Mouse (Mus musculus) lung, postnatal 14 days (tissue): ENCODE results near the gene Fxr2.
"Not testable (repeated sequence)": the region's sequence is repeated elsewhere in the genome, so short reads cannot be mapped to it uniquely, and the experiment has no call there.

Experiments used
- DNase-seq: peaks from one replicate; pipeline ENCODE4 v3.0.0; 2021

Fxr2 gene

DNA sequence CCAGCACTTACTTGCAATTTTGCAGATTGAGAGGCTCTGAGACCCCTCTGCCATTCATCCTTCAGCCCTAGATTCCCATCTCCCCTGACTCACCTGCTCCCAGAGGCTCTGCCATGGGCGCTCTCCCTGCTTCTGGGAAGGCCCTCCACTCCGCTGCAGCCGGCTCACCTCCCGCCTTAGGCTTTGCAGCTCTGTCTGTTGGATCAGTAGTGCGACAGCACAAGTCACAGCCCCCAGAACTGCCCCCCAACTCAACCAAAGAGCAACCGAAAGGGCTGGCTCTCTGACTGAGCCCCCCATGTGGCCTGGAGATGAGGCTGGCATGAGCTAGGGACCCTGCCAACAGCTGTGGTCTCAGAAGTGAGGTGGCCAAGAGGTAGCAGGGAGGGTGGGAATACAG, 52.1 kb downstream of the Fxr2 start:
- DNase-seq: no peak

DNA sequence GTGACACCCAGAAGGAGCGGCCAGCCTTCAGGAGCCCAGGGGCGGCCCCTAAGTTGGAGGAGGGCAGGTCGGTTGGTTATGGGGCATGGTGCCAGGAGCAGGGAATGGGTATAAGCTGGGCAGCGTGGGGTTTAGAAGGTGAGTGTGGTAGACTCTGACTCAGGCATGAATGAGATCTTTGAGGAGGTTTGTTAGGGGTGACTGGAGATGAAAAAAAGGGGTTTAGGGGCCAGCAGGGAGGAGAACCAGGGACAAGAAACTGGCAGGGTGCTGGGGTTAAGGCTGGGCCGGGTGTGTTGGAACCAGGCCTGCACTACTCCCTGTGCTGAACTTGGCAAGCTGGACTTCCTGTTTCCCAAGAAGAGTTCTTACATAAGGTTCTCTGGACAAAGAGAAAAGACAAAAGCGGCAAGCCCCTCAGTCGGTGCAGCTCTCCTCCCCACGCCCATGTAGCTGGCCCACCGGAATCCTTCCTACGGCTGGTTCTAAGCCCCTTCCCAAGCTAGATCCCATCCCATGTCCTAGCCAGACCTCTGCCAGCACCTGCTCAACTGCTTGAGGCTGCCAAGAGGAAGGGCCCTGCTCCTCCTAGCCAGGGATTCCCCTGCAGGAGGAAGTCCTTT, 52.8 kb downstream of the Fxr2 start, which contains the start of gene Tnfsf13:
Gene Tnfsf13, minus strand, starts transcription at position 259 of the 623 bp plus-strand sequence.
- DNase-seq: peak; percentile 86

DNA sequence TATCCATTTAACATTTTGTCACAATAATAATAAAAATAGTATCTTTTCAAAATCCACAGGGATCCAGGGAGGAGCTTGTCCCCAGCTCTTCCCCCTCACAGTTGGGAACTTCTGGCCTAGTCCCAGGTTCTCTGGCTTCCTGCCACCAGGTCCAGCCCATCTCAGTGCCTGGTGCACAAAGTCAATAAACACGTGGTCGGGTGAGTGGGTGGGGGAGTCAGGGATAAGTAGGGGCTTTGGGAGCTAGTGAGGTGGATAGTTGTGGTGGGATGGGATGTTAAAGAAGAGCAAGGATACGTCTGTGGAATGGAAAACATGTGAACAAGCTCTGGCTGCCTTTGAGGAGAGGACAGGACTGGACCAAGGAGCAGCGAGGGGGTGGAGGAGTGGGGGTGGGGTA, 53.6 kb downstream of the Fxr2 start:
- DNase-seq: peak; percentile 92

DNA sequence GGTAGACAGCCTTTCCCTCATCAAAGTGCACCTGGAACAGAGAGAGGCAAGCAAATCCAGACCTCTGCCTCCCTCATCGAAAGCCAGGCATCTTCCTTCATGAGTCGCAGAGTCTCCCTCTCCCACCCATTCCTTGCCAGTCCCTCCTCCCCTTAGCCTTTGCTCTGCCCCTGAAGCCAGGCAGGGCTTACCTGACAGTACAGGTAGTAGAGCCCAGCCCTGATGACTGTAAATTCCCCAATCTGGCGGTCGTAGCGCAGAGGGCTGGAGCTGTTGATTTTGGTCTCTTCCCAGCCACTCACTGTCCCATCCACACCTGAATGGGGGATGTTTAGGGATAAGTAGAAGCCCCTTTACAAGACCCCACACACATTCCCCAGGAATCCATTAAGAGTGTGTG, 54.3 kb downstream of the Fxr2 start:
- no peak for DNase-seq

DNA sequence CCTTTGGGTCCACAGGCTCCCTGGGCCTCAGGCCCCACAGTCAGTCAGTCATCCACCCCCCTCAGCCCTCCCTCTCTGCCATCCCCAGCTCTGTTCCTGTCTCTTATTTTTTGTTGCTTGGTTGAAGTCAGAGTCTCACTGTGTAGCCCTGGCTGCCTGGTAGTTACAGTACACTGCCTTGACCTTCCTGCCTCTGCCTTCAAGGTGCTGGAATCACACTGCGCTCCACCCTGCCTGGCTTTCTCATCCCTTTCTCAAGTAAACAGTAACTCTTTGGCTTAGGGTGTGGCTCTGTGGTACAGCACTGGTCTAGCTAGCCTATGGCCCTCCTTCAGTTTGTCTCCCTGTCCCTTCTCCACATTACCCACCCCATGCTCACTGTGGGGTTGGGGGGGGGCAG, 57.1 kb downstream of the Fxr2 start:
- DNase-seq: no peak

DNA sequence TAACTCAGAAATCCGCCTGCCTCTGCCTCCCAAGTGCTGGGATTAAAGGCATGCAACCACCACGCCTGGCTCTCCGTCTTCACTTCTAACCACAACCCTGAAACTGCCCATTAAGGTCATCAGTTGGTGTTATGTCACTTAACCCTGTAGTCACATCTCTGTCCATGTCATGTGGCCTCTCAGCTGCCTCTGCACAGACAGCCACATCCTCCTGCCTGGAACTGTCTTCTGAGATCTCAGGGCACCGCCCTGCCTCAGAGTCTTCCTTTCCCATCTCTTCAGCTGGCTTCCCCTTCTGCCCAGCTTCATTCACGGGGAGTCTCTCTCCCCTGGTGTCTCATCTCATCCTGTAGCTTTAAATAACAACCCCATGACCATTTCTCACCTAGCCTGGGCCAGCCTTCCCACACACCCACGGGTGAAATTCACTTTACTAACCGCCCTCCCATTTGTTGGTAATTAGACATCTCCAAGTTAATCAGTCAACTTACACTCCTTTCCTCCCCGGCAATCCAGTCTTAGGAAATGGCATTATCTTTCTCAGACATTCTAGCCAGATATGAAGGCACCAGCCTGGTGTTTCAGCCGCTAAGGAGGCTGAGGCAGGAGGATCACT, 59.5 kb downstream of the Fxr2 start:
- DNase-seq: no peak

DNA sequence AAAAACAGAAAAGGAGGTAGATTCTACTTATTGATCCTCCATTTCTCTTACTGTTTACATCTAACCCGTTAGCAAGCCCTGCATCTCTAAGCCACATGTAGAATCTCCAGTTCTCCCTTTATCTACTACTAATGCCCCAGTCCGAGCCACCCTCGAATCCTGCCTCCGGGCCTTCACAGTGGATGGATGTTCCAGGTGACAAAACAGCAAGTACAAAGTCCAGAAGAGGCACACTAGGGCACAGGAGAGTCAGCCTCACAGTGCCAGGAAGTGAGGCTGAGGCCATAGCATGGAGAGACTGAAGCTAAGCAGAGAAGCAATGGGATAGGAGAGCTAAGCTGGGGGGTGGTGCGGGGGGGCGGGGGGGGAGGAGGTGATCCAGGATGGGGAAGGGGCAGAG, 60.1 kb downstream of the Fxr2 start:
- no peak for DNase-seq

DNA sequence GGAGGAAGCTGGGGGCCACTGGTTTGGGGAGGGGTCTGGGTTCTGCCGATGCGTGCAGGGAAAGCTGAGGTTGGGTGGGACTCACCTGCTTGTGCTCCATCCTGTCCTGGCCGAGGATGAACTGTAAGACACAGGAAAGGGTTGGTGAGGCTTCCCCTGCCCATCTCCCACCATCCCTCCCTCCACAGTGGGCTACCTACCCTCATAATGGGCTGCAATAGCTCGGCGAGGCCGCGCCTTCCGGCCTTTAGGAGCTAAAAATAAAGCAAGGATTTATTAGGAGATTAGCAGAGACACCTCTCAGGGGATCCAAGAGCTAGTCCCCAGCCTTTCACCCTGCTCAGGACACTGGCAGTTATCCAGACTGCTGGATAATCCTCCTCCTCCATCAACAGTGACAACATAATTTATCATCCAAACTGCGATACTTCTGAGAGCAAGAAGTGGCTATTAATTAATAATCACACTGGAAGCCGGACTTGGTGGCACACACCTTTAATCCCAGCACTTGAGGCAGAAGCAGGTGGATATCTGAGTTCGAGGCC, 60.7 kb downstream of the Fxr2 start:
- DNase-seq: no peak

DNA sequence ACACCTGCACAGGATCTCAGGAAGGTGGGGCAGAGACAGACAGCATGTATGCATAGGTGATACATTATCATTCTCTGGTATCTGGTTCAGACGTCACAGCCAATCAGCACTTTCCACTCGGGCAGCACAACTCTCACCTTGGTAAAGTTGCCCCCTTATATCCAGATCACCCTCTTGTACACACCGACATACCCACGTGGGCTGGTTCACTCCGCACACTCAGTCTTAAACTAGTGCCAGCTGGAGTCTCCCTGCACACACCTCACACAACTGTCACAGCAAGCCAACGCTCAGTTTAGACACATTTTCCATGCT, 62.2 kb downstream of the Fxr2 start:
- DNase-seq: no peak

DNA sequence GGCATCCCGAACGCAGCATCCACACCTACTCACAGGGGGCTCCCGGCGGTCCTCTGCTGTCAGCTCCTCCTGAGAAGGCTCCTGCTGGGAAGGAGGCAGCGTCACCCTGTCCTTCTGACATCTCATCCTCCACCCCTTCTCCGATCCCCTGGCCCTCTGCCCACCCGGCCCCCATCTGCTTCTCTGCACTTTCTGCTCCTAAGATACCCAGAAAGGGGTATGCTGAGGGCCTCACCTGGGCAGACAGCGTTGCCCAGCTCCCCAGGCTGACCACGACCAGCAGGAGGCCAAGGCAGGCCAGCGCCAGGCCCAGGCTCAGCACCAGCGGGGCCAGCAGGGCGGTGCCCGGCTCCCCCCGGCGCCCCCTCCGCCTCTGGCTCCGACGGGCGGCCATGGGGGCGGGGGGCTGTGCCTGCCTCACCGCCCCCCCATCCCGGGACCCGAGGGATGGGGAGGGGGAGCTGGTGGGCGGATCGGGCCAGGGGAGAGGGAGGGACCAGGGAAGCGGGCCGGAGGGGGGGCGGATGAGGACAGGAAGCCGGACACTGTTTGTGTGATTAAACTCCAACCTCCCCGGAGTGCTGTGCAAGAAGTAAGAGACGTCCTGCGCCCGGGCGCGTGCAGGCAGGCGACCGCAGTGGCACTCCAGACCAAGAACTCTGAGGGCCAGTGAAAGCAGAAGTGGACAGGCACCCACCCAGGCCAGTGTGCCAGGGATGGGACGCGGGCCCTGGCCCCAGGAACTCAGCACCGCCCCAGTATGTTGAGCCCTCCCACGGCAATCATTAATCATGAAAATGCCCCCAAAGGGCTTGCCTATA, 62.8 kb downstream of the Fxr2 start, which contains the start of the genes Tnfsf12 and Tnfsfm13:
Gene Tnfsf12, minus strand, starts transcription at position 489 of the 821 bp plus-strand sequence.
Gene Tnfsfm13, minus strand, starts transcription at position 738 of the 821 bp plus-strand sequence.
- DNase-seq: peak; percentile 83

DNA sequence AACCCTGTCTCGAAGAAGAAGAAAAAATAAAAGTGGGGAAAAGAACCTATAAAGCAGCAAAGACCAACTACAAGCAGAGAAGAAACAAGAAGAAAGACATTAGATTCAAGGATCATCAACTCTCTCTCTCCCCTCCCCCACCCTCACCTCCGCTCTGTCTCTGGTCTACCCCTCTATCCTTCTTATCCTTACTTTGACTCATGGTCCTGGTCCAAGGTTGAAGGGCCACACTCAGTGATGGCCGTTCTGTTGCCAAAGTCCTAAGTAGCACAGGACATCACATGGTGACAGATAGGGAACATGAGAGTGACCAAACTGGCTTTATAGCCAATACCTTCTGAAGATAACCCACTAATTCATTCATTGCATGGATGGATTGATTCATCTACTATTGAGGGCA, 64.6 kb downstream of the Fxr2 start:
- DNase-seq: no peak

DNA sequence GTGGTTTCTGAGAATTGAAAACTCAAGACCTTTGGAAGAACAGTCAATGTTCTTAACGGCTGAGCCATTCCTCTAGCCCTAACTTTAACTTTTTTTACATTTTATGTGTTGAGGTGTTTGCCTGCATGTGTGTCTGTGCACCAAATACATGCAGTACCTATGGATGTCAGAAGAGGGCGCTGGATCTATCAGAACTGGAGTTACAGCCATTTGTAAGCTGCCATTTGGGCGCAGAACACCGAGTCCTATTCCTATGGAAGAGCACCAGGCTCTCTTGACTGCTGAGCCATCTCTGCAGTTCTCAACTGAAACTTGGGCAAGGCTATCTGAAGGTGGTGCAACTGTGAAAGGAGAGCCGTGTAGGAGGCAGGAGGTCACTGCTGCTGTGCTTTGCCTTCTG, 65.8 kb downstream of the Fxr2 start:
- DNase-seq: no peak

DNA sequence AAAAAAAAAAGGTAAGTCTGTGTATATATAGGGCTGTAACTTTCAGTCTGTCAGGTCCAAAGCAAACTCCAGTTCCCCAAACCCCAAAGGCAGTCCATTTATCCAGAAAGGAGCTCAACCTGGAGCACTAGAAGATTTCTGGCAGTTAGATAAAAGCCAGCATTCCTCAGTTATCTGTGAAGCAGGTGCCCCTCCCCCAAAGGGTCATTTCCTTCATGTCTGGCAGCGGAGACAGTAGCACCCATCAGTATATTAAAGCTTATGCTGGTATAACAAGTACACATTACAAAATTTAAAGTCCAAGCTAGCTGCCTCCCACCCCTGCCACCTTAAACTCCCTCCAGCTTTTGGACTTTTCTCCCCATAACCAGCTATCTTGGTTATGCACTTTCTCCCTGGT, 66.8 kb downstream of the Fxr2 start:
- DNase-seq: no peak

DNA sequence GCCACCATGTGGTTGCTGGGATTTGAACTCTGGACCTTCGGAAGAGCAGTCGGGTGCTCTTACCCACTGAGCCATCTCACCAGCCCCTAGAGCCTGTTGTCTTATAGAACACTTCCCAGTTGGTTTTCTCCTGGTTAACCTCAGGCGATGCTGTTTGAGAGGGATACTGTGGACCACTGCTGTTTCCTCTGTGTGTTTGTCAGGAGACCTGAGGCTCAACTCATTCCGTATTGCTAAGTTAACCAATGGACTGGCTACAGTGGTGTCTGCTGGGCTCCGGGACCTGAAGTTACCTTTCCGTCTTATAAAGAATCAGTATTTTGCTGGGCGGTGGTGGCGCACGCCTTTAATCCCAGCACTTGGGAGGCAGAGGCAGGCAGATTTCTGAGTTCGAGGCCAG, 70.1 kb downstream of the Fxr2 start:
- not testable (repeated sequence) for DNase-seq
